Mouse (Mus musculus): ENCODE measurements at regions not wholly inside any gene's neighbourhood (a gene's known extent, or its start where the extent isn't known, plus 50 kb on each side); places are given as distances from the start of the nearest gene placed in this dataset.

DNA sequence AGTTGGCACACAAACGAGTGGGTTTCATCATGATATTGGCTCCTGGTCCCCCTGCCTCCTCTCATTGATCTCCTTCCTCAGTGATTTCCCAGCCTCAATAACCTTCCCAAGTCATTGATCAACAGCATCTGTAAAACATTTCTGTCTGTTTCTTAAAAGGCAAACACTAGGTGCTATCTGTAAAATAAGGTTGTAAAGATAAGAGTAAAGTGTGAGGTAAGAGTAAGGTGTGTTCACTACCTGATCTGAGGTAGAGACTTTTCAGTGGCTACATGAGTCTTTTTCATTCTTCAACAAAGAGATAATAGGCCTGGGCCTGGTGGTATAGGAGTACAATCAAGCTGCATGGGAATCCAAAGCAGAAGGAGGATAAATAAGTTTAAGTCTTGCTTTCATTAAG is 55.7 kb downstream of the Plk2 start:
- ATAC-seq (ENCODE audit: extremely low read depth, insufficient number of reproducible peaks, low FRiP score, poor library complexity, severe bottlenecking) = no peak

DNA sequence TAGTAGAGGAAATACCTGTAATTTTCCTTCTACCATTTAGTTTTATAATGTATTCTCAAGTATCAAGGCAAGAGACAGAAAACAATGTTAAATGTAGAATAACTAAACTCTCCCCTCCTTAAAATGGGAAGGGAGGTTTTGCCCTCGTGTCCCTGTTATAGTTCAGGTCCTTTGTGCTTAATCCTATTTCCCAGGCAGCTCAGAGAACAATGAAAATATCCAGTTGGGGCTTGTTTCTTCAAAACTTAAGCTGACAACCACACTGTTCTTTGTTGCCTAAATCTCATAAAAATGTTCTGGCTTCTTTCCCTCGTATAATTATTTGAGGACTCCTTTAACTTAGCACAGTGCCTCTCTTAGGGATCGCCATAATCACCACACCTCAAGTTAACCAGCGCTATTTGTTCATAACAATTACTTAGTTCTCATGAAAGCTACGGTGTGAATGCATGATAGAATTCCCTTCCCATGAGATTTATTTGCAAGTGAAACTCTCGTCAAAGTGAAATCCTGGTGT is 57.2 kb downstream of the Plk2 start:
- ATAC-seq (ENCODE audit: extremely low read depth, insufficient number of reproducible peaks, low FRiP score, poor library complexity, severe bottlenecking) = no peak

DNA sequence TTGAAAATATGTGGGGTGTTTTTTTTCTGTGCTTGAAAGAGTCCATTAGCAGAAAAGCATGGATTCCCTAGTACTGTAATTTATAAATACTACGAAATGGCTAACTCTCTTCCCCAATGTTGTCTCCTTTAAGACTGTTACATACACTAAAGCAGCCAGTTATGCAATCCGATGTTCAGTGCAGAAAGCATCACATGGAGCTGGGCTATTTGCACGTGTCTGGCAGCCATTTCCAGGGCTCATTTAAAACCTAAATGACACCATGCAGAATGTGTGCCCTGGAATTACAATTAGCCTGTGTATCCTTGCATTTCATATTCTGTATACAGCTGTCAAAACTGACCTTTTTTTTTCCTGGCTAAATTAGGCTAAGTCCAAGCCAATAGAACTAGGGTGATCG is 60.2 kb downstream of the Plk2 start:
- ATAC-seq (ENCODE audit: extremely low read depth, insufficient number of reproducible peaks, low FRiP score, poor library complexity, severe bottlenecking) = no peak

DNA sequence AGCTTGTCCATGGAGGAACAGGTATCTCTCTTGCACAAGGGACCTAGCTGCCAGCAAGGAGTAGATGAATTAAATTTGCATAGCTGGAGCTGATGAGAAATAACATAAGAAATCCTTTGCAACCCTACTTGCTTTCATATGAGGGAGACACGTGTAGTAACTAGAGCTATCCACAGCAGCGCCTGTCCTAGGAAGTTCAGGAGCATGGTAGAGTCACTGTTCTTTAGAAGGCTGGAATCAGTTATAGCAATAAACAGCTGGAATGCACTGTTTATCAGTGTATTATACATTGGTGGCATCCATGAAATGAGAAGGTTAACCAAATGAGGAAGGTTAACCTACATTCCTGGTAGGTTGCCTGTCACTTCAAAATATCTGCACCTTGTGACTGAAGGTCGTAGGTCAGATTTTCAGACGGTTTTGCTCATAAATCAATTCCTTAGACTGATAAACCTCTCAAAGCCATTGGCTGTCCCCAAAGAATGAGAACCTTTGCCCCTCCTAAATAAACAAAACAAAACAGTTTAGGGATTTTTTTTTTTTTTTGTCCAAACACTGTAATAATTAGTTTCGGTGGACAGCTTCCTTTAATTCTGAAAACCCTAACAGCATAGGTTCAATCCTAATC is 60.8 kb downstream of the Plk2 start:
- no peak for ATAC-seq (ENCODE audit: extremely low read depth, insufficient number of reproducible peaks, low FRiP score, poor library complexity, severe bottlenecking)

DNA sequence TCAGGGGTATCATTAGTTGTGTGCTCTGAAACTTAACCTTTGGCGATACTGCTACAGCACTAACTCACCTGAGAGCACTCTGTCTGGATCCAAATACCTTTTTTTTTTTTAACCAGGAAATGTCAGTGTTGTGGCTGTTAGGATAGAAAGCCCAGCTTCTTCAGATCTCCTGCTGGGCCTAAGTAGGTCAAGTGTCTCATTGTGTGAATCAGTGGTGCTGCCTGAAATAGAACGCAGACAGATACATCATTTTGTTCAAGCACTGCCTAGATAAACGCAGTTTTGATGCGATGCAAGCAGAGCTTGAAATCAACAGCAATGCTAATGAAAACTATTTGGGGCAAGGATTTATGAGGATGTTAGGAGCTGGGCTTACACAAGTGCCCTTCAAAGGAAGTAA is 63.9 kb downstream of the Plk2 start:
- ATAC-seq (ENCODE audit: extremely low read depth, insufficient number of reproducible peaks, low FRiP score, poor library complexity, severe bottlenecking) = no peak

DNA sequence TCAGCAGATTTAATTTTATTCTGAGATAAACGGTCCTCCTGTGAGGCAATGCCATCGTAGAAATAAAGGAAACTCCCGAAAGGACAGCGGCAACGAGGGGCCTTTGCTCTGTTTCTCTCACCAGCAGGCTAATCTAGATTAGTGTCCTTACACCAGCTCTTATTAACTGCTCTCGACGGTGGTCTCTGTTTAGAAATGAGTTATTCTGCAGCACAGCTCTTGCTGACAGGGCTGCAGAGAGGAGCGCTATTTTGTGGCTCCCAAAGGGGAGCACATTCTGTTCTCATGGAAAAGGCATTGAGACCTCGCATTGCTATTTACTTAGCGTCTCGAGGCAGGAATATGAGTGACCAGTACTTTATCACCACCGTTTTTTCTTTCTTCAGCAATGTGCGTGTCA is 66.7 kb downstream of the Plk2 start:
- no peak for ATAC-seq (ENCODE audit: extremely low read depth, insufficient number of reproducible peaks, low FRiP score, poor library complexity, severe bottlenecking)

DNA sequence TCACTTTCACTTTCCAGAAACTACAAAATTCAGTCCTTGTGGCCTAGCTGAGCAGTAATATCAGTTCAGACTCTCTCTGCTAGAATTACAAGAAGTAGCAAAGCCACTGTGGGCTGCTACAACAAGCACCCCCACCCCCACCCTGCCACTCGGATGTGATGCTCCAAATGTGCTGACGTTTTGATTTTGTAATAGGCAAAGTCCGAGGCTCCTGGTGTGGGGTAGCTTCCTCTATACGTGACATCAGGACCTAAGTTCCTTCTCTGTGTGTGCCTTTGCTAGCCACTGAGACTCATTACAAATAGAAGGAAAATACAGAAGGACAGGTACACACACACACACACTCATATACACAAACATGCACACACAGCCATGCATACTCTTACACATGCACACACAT is 76.7 kb downstream of the Plk2 start:
- peak; percentile 92 for ATAC-seq (ENCODE audit: extremely low read depth, insufficient number of reproducible peaks, low FRiP score, poor library complexity, severe bottlenecking)

DNA sequence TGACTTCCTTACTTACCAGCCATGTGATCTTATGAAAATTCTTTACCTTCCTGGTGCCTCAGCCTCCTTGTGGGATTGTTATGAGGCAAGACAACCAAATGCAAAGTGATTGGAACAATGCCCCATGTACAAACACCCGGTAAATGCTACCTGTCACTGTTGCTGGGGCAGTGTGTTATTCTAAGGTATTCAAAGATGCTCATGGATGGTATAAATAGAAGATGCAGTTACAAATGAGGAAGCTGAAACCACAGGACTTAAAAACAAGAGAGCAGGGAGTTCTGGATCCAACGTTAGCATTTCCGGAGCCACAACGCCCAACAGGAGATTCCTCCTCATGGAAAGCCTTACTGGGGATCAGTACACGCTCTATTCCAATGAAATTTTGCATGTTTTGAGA is 82.9 kb downstream of the Plk2 start:
- peak; percentile 90 for ATAC-seq (ENCODE audit: extremely low read depth, insufficient number of reproducible peaks, low FRiP score, poor library complexity, severe bottlenecking)

DNA sequence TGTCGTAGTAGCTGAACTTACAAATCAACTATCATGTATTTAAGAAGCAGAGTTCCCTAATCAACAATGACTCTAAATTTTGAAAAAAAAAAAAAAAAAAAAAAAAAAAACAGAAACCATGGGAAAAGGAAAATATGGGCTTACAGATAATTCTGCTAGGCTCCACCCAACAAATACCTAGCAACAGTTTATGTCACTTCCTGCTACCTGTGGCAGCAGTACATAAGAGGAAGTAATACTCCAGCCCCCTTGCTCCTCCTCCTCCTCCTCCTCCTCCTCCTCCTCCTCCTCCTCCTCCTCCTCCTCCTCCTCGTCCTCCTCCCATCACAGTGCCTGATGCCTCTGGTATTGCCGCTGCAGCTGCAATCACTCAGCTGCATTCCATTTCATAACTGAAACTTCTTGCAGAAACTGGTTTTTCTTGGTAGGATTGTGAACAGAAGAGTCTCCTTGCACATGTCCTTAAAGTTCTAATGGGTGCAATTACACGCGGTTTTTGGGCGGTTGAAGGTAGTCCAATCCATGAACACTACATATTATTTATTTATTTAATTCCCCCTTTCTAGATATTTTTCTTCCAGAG is 89.6 kb downstream of the Plk2 start:
- peak; percentile 79; the same call in 1 of the 2 replicates for ATAC-seq (ENCODE audit: extremely low read depth, insufficient number of reproducible peaks, low FRiP score, poor library complexity, severe bottlenecking)

DNA sequence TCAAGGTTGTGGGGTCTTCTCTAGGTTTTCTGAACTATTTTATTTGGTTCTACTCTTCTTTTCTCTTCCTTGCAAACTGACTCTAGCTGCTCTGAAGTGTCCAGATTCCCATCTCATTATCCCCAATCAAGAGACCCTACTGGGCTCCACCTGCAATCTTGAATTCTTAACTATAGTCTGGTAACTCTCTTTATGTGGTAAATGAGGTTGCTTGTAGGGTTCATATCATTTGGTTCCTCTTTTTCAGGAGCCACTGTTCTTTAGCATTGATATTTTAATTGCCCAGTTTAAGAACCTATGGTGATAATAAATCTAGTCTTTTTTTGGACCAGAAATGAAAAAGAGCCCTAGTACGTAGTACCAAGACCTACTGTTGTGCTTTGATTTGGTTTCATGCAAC is 90.7 kb downstream of the Plk2 start:
- ATAC-seq (ENCODE audit: extremely low read depth, insufficient number of reproducible peaks, low FRiP score, poor library complexity, severe bottlenecking) = no peak

DNA sequence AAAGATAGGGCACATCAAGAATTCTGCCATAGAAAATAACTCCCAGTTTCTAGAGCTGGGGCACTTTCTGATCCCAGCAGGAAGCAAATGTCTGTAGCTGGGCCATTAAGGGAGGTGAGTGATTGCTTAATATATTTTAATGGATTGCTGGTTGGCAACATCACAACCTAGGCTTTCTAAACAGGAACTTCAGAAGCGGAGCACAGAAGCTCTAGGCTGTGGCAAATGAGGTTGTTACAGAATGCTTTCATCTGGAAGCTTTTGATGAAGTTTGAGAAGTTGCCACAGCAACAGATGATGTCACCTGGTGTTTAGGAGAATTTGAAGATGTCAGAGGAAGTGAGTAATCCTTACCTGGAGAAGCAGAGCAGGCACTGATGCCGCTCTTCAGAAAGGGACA is 95.3 kb downstream of the Plk2 start:
- 0 out of 2 replicates have a peak, but pooled peaks have one; percentile 30 for ATAC-seq (ENCODE audit: extremely low read depth, insufficient number of reproducible peaks, low FRiP score, poor library complexity, severe bottlenecking)

DNA sequence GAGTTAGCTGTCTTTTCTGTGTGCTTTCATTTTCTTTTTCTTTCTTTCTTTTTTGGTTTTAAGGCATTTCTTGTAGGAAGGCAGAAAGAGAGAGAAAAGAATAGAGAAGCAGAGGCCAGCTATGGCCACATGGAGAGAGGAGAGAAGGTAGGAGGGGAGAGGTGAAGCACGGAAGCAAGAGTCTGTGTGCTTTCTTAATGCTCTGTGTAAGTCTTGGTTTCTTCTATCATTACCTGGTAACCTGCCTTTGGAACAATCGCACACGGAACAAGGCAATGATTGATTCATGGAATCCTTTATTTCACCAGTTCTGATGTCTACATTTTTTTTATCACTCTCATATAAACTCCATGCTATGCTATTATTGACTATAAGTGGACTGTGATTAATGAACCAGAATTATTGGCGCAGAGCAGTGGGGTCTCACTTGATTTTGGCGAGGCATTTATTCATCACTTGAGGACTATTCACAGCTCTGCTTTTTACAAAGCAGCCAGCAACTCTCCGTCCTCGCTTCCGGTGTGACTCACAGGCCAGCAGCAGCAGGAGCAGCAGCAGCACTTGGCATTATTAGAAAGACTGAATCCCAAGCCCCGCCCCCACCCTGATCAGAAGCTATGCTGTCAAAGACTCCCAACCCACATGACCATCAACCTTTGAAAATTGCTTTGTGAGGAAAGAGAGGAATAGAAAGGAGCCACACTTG is 97.6 kb downstream of the Plk2 start:
- no peak for ATAC-seq (ENCODE audit: extremely low read depth, insufficient number of reproducible peaks, low FRiP score, poor library complexity, severe bottlenecking)

DNA sequence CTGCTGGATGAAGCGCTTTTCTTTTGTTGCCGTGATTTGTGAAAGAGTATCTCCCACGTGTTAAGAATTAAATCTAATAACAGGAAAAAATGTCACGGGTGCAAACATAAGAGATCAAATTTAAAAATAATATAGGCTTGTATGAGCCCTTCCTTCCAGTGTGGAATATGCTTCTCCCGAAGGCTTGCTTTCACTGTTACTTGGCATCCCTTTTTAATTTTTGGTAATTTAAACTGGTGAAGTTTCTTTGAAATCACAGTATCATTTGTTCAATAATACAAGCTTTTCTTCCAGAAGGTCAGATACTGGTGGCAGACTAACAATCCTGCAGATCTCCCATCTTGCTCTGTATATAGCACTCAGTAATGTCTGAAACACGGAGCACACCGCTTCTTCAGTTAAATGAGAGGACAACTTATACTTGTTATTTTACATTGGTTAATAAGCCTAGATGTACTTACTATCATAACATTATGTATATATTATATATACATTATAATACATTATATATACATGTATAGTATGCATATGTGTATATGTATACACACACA is 98.2 kb downstream of the Plk2 start:
- ATAC-seq (ENCODE audit: extremely low read depth, insufficient number of reproducible peaks, low FRiP score, poor library complexity, severe bottlenecking) = no peak

DNA sequence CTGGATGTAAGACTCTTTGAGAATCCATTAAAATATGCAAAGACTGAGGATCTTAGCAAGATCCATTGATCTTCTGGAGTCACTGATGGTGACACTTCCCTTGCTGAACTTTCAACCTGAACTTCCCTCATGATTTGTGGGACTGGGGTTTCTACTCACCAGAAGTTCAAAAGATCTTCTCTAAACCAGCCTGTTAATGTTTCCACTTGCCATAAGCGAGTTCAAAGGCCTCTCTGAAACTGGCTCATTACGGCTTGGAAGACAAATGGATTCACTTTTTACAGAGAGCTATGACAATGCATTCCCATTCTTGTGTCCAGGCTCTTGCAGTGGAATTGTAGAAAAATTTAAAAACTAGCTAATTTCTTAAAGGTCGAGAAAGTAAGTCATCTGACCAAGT is 102.6 kb downstream of the Plk2 start:
- ATAC-seq (ENCODE audit: extremely low read depth, insufficient number of reproducible peaks, low FRiP score, poor library complexity, severe bottlenecking) = no peak

DNA sequence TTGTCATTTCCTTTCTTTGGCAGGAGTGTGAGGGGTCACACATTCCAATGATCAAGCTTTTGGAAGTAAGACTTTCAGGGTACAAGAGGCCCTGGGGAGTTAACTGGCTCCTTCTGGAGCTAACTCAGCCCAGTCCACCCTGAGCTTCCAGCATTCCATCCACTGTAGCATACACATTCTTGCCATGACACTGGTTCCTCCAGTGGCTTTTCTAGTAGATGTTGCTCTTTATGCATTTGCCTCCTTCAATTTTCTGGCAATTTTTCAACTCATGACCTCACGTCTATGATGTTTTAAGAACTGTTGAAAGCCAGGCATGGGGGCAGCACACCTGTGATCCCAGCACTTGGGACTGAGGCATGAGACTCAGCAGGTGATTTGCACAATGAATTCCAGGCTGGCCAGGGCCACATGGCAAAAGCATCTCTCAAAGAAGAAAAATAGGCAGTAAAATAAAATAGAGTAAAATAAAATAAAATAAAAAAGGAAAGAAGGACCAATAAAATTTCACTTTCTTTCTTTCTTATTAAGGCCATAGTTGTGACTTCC is 113.0 kb downstream of the Plk2 start:
- no peak for ATAC-seq (ENCODE audit: extremely low read depth, insufficient number of reproducible peaks, low FRiP score, poor library complexity, severe bottlenecking)

DNA sequence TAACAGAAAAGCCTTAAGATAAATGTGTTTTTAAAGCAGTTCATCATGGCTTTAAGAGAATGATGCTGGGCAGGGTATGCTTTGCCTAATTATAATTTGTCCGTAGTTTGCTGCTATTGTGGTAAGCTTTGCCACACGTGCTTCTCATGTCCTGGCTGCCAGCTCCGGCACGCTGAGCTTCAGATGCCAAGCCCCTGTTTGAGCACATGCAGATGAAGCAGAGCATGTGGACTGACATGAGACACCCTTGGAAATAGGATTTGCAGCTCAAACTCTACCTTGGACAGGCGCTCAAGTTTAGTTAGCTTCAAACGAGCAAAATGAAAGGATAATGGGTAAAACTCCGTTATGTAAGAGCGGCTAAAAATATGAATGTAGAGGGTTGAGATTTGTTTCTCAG is 123.1 kb downstream of the Plk2 start:
- ATAC-seq (ENCODE audit: extremely low read depth, insufficient number of reproducible peaks, low FRiP score, poor library complexity, severe bottlenecking) = no peak

DNA sequence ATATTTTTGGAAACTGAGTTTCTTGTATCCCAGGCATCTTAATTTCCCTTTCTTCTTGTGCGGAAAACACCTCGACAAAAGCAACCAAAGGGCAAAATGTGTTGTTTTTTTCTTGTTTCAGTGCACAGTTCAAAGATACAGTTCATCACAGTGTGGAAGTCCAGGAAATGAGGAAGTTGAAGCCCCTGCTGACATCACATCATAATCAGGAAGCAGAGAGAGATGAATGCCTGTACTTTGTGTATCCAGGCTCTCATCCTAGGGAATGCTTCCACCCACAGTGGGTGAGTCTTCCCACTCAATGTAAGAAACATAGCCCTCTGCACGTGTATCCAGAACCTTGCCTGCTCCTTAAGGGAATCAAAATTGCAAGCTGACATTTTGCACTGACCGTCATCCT is 128.1 kb downstream of the Plk2 start:
- 0 out of 2 replicates have a peak, but pooled peaks have one; percentile 39 for ATAC-seq (ENCODE audit: extremely low read depth, insufficient number of reproducible peaks, low FRiP score, poor library complexity, severe bottlenecking)

DNA sequence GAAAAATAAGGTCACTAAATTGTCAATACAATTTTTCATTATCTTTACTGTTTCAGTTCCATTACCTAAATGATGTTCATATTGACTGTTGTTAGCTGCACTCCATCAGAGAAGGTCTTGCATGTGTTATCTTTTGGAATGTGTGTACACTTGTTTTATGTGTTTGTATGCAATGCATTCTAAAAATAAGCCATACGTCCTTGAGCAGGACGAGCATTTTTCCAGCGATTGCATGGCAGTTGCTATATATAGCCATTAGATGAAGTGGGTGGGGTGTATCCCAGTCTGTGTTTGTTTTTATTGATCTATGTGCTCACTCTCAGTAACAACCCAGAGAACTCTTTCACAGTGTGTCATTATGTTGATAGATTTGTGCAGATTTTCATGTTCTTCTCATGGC is 132.8 kb downstream of the Plk2 start:
- ATAC-seq (ENCODE audit: extremely low read depth, insufficient number of reproducible peaks, low FRiP score, poor library complexity, severe bottlenecking) = no peak

DNA sequence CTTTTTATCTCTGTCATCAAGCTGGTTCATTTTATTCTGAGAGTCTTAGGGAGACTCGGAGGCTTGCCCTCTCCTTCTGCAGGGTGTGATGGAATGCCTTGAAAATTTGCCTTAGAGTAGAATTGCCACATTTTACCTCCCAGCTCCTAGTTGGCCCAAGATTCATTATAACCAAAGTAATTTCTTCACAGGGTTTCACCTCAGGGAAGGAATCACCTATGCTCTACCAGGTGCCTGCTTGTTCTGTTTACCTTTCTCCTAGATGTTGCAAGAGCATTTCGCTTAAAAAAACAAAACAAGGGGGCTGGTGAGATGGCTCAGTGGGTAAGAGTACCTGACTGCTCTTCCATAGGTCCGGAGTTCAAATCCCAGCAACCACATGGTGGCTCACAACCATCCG is 134.8 kb downstream of the Plk2 start:
- no peak for ATAC-seq (ENCODE audit: extremely low read depth, insufficient number of reproducible peaks, low FRiP score, poor library complexity, severe bottlenecking)

DNA sequence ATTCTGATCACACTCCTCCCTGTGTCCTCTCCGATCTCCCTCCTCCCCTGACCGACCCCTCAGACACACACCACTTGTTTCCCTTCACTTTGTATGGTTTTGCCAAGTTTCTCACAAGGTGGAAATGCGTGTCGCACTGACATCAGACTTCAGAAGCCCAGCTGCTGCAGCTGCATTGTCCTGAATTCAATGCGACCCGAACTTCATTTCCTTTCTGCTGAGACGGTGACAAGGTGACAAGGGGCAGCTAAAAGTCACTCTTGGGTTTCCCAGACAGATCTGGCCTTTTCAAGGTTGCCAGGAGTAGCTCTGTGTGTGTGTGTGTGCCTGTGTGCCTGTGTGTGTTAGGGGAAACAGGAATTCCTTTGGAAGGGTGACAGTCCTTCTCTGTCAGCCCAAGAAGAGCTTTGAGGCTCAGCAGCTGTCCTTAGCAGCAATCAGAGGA is 139.5 kb downstream of the Plk2 start:
- ATAC-seq (ENCODE audit: extremely low read depth, insufficient number of reproducible peaks, low FRiP score, poor library complexity, severe bottlenecking) = no peak

All from neutrophil, adult 5-6 weeks (primary cell).